Mouse (Mus musculus) heart, adult 9 months (tissue): ENCODE data around the gene Cltrn.

ENCODE experiments used
- DNase-seq, 2 experiments: peaks; one replicate each; pipeline ENCODE4 v3.0.0; 2022; ENCODE audit warnings: low spot score in 2 of 2

The Cltrn gene

DNA sequence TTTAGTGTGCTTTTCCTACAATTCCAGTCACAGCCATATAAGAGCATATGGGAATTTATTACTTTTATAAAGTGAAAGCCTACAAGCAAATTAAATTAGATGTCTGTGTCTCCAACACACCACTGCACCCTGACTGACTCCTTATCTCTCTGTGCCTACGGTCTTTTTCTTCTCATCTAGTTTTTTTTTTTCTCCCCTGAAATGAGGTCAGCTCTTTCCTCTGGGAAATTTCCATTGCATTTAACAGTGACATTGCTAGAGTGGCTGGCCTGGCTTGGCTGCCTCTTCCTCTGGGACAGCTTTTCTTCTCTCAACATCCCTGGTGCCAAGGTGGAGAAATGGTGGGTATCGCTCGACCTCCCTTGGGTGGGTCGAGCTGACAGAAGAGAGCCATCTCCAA, at the start of gene Cltrn:
TSS of gene Cltrn (plus strand) at position 249 of the 400 bp plus-strand sequence.
- no peak for DNase-seq

GRCm38 (mm10) chrX:164038882-164039281, 49.7 kb upstream of the Cltrn start:
- no peak for DNase-seq

- no peak for DNase-seq
These were observed 46.6 kb upstream of the Cltrn start for GRCm38 (mm10) chrX:164042069-164042468.

GRCm38 (mm10) chrX:164046736-164047135, 41.9 kb upstream of the Cltrn start:
- no peak for DNase-seq

DNA sequence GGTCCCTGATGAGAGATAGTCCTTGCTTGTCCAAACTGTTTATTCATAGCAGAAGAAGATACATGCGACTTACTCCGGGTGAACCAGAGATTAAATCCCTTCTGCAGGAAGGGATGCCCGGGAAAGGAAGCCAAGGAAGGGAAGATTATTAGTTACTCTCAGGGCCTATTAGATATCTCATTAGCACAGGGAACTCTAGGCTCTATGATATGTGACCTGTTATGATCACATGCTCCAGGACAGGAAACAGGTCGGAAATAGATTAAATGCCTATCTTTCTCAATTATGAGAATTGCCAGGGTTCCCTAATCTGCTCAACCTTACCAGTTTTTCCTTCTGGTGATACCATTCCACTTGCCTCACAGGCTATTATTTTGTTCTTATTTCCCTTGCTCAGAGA, 32.9 kb upstream of the Cltrn start:
- DNase-seq, result no peak

DNA sequence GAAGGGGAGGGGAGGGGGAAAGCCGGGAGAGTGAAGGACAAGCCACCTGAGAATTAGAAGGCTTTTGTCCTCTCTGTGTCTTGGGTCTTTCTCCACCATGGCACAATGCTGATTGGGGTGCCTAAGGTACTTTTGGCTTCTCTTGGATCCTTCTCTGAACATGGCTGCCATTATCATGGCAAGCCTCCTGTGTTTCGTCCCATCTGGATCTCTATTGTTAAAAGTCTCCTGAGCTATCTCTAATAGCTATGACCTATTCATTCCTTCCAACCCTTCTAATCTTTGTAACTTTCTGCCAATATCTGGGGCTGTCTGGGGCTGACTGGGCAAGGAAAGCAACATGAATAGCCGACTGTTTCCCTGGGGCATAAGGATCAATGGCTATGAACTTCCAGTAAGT, 30.1 kb upstream of the Cltrn start:
- DNase-seq, result no peak

GRCm38 (mm10) chrX:164059070-164059469, 29.6 kb upstream of the Cltrn start:
- no peak for DNase-seq

GRCm38 (mm10) chrX:164066185-164066584, 22.4 kb upstream of the Cltrn start:
- peak; percentile 46 to 47 for DNase-seq

DNA sequence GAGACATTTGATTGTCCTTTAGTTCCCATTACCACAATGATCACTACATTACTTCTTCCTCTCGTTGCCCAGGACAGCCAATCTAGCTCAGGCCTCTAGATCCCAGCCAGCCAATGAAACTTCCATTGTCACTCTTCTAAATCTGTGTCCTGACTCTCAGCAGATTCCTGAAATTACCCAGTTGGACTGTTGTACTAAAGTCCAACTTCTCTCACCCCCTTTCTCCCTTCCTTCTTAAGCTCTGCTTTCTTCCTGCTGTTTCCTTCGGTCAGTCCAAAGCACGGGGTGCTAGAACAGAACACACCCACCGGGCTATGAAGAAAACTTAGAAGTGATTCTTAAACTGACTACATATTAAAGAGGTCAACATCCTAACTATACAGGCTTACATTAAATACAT, 19.7 kb upstream of the Cltrn start:
- no peak for DNase-seq

- DNase-seq, result peak; percentile 93 to 95
These were observed 12.4 kb upstream of the Cltrn start, which contains the start of gene Siah1b for GRCm38 (mm10) chrX:164076040-164076775. Siah1b (minus strand) TSS chrX:164076493.

- no peak for DNase-seq
These were observed 6.6 kb upstream of the Cltrn start for GRCm38 (mm10) chrX:164082030-164082429.

- DNase-seq, result no peak
These were observed 1.3 kb downstream of the Cltrn start for GRCm38 (mm10) chrX:164089916-164090315.

- peak; percentile 7 to 15 for DNase-seq
These were observed 3.9 kb downstream of the Cltrn start for GRCm38 (mm10) chrX:164092300-164093169.

DNA sequence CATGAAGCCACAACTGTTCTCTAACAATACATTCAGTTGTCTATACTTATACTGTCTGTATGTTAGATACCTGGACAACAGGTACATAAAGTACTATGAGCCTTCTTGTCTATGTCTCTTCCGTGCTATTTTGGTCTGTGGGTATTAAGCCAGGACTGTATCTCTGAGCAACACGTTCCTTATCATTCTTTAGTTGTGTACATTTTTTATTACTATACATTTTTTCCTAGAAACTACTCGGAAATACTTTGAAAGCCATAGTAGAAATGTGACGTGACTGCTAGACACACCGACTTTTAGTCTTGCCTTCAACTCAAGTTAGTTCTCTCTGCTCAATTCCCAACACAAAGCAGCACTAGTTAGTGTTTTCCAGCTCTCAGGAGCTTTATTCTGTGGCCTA, 4.8 kb downstream of the Cltrn start:
- no peak for DNase-seq

DNA sequence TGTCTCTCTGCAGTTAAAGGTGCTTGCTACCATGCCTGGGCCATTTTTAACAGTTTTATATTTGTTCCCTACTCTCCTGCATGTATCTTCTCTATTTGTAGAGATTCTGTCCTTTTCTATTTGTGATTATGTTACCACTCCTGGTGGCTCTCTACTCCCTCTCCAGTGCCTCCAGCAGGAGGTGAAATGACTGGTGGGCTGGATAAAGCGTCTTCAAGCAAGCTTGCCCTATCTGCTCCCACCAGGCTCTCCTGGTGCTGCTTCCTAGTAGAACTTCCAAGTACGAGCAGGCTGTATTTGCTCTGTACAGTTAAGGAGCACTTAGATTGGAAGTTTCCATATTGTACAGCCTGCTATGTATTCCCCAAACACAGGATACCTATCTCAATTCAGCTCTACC, 7.2 kb downstream of the Cltrn start:
- DNase-seq, result no peak

GRCm38 (mm10) chrX:164101483-164101882, 12.9 kb downstream of the Cltrn start:
- DNase-seq, result no peak

DNA sequence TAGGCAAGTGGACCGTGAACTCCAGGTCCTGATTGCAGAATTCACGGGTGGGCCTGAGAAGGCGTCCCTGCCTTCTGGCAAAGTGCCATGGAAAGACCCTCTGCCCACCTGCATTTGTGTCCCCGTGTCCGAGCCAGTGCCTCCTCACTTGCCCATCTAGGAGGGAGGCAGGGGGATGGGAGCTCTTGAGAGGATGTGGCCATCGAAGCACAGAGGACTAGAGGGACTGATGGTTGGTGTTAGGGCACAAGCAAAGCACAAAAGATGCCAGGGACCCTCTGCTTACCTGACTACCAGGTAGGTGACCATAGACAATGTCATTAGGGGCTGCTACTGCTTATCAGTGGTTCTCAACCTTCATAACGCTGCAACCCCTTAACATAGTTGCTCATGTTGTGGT, 13.6 kb downstream of the Cltrn start:
- DNase-seq, result no peak

- DNase-seq, result no peak
These were observed 14.0 kb downstream of the Cltrn start for GRCm38 (mm10) chrX:164102656-164103055.

- DNase-seq, result no peak
These were observed 22.5 kb downstream of the Cltrn start for GRCm38 (mm10) chrX:164111146-164111545.

DNA sequence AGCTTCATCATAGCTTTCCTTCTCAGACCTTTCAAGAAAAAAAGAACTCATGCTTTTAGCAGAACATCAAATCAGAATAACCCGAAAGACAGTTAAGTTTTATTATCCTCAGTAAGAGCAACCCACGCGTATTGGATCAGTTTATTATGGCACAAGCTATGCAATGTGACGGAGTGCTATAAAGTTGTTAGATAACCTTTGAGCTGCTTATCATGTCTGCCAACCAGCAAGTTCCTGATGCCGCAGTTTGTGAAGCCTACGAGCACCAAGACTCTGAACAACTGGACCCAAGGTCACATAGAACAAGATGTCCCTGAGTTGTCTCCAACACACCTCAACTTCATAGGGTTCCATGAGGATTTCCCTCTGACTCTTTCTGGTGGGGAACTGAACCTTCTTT, 25.1 kb downstream of the Cltrn start:
- no peak for DNase-seq

GRCm38 (mm10) chrX:164123942-164124341, 35.3 kb downstream of the Cltrn start:
- no peak for DNase-seq

DNA sequence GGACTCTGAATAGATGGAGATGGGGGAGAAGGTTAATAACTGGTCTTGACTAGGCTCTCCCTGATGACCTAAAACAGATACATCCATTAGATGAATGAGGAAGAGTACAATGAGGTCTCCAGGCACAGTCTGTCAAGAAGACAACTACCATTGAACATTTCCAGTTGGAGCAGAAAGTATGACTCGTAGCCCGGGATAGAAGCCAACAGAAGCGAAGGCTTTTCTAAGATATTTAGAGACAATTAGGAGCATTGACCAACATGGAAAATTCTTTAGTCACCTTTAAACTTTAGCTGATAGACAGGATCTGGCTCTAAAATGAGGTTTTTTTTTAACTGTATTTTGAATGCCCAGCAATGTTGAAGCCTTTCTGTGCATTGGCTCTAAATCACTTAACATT, 44.9 kb downstream of the Cltrn start:
- peak in 1 of 2 experiments; percentile 2 for DNase-seq

DNA sequence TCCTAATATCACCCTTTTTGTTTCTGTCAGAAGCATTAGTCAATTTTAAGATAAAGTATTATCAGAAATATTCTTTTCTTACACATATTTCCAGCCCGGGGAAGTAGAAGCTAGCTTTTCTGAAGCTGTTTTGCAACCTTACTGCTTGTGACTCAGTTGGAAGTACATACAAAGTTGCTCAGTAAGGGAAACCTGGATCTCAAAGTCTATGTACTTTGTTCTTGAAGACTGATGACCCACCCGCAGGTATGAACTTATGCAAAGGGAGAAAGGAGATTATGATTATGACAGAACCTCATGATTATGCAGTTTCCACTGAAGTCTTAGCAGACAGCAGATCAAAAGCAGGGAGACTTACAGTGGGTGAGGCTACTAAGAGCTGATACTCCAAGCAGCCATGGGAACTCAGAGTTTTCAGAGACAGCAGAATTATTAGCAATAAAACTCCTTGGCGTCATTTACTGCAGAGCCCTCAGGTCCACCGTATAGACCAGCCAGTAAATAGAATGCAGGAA, 46.7 kb downstream of the Cltrn start:
- DNase-seq, result no peak
